Mouse (Mus musculus) forebrain, embryonic 13.5 days (tissue): ENCODE measurements at regions not wholly inside any gene's neighbourhood (a gene's known extent, or its start where the extent isn't known, plus 50 kb on each side); places are given as distances from the start of the nearest gene placed in this dataset.

Source experiments
- ATAC-seq: fragments of 200-750 bp; cut with Nextera tagmentation; 2 replicates; pipeline ENCODE4 v1.8.0; 2017
- H3K27ac ChIP-seq: fragments of 300-500 bp; sonication (generic); 2 replicates; pipeline ENCODE4 v1.5.1; 2015; ENCODE audit warnings: inconsistent platforms, mild to moderate bottlenecking, moderate library complexity
- H3K27me3 ChIP-seq: fragments of 300-500 bp; sonication (generic); 2 replicates; pipeline ENCODE4 v1.6.1; 2015; ENCODE audit warnings: mild to moderate bottlenecking, inconsistent platforms
- H3K36me3 ChIP-seq: fragments of 300-500 bp; sonication (generic); 2 replicates; pipeline ENCODE4 v1.6.1; 2015; ENCODE audit warnings: mild to moderate bottlenecking, inconsistent platforms; ENCODE audit not compliant: poor library complexity, severe bottlenecking
- H3K4me1 ChIP-seq: fragments of 300-500 bp; sonication (generic); 2 replicates; pipeline ENCODE4 v1.6.1; 2015; ENCODE audit warnings: inconsistent platforms
- H3K4me2 ChIP-seq: fragments of 300-500 bp; sonication (generic); 2 replicates; pipeline ENCODE4 v1.6.1; 2015; ENCODE audit warnings: inconsistent platforms, mild to moderate bottlenecking, moderate library complexity
- H3K4me3 ChIP-seq: fragments of 300-500 bp; sonication (generic); 2 replicates; pipeline ENCODE4 v1.5.1; 2015; ENCODE audit warnings: mild to moderate bottlenecking, inconsistent platforms
- H3K9ac ChIP-seq: fragments of 300-500 bp; sonication (generic); 2 replicates; pipeline ENCODE4 v1.6.1; 2015; ENCODE audit warnings: mild to moderate bottlenecking, inconsistent platforms
- H3K9me3 ChIP-seq: fragments of 300-500 bp; sonication (generic); replicated peaks from 2 replicates; pipeline ENCODE4 v1.6.1; 2016; ENCODE audit warnings: inconsistent platforms
- WGBS: fragments of 180-500 bp; shearing (Covaris S2); methylation state at CpG from one replicate; pipeline ENCODE4 v1.1.7; 2015; 5-methylcytosine and 5-hydroxymethylcytosine counted together

GRCm38 (mm10) chr8:25389371-25389855 is 565.2 kb upstream of the Adam5 start:
- Histone ChIP-seq H3K36me3 (no peaks in the 10 kb centered on the region), H3K4me1 (peaks cover 46% of the 10 kb centered on the region), H3K9ac (peak overlapping the region; percentile 28), H3K27ac (peak overlapping the region; percentile 57), H3K9me3 (no peaks in the 10 kb centered on the region), H3K27me3 (no peaks in the 10 kb centered on the region), H3K4me3 (no peak overlapping the region), H3K4me2 (peak overlapping the region; percentile 14; the same call in 1 of the 2 replicates)
- WGBS = 14% methylated on average over 10 of the region's 10 CpGs
- peak; percentile 19; the same call in 1 of the 2 replicates for ATAC-seq

DNA sequence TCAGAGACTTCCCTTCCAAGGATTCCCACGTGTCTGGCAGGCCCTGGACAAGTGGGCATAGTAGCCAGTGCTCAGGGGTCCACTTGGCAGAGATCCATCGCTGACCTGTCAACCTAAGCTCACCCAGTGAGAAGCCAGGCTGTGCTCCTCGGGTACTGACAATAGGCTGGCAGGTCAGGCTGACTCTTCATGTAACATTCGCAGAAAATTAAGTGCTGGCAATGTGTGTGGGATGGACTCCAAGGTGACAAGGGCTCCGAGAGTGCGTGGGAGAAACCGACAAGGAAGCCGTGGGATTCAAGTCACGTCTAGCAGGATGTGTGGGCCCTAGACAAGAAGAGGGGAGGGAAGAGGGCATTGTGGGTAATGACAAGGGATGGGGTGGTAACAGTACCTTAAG is 564.6 kb upstream of the Adam5 start:
- Histone ChIP-seq H3K27ac (no peak overlapping the region; the same call in 1 of the 2 replicates), H3K36me3 (no peaks in the 10 kb centered on the region), H3K9me3 (no peaks in the 10 kb centered on the region), H3K9ac (0 out of 2 replicates have a peak overlapping the region, but pooled peaks have one; percentile 28), H3K4me1 (peaks cover 46% of the 10 kb centered on the region), H3K27me3 (no peaks in the 10 kb centered on the region), H3K4me3 (no peak overlapping the region), H3K4me2 (no peak overlapping the region)
- WGBS = 53% methylated on average over 9 of the region's 9 CpGs
- no peak for ATAC-seq

DNA sequence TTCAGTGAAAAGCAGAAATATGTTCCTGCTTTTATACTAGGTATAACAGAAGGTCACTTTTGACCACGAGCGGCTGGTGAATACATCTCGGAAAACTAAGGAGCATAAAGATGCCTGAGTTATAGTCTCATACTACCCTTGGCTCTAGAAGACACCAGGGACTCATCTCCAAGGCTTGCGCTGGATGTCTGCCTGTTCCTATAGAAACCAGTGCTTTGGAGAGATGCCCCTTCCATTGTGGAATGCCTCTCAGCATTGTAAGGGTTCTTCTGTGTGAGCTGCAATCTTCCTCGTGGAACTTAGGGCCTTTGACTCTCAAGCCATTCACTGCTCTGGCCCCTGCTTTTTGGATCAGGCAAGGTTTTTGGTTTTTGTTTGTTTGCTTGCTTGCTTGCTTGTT is 561.0 kb upstream of the Adam5 start:
- no peak overlapping the region for H3K4me3 ChIP-seq
- H3K9ac ChIP-seq = no peak overlapping the region
- H3K4me2 ChIP-seq = no peak overlapping the region
- no peaks in the 10 kb centered on the region for H3K9me3 ChIP-seq
- 74% methylated on average over 5 of the region's 5 CpGs for WGBS
- no peak overlapping the region for H3K27ac ChIP-seq
- ATAC-seq = no peak
- H3K27me3 ChIP-seq = no peaks in the 10 kb centered on the region
- peaks cover 19% of the 10 kb centered on the region for H3K4me1 ChIP-seq
- H3K36me3 ChIP-seq = no peaks in the 10 kb centered on the region

GRCm38 (mm10) chr8:25384591-25384990 is 560.4 kb upstream of the Adam5 start:
- no peaks in the 10 kb centered on the region for H3K9me3 ChIP-seq
- WGBS = 78% methylated on average over 2 of the region's 2 CpGs
- H3K27me3 ChIP-seq = no peaks in the 10 kb centered on the region
- no peaks in the 10 kb centered on the region for H3K36me3 ChIP-seq
- no peak for ATAC-seq
- H3K4me1 ChIP-seq = peaks cover 13% of the 10 kb centered on the region
- no peak overlapping the region for H3K4me3 ChIP-seq
- H3K9ac ChIP-seq = no peak overlapping the region
- no peak overlapping the region for H3K4me2 ChIP-seq
- H3K27ac ChIP-seq = no peak overlapping the region

GRCm38 (mm10) chr8:25373276-25373675 is 549.1 kb upstream of the Adam5 start:
- Histone ChIP-seq H3K27me3 (no peaks in the 10 kb centered on the region), H3K4me3 (no peak overlapping the region), H3K4me2 (no peak overlapping the region), H3K4me1 (peaks cover 11% of the 10 kb centered on the region), H3K27ac (no peak overlapping the region), H3K9me3 (no peaks in the 10 kb centered on the region), H3K36me3 (no peaks in the 10 kb centered on the region), H3K9ac (no peak overlapping the region)
- ATAC-seq = no peak
- WGBS = 60% methylated on average over 8 of the region's 8 CpGs

GRCm38 (mm10) chr8:25370947-25371346 is 546.8 kb upstream of the Adam5 start:
- Histone ChIP-seq H3K27ac (no peak overlapping the region), H3K9me3 (no peaks in the 10 kb centered on the region), H3K27me3 (no peaks in the 10 kb centered on the region), H3K4me2 (no peak overlapping the region), H3K9ac (no peak overlapping the region), H3K36me3 (no peaks in the 10 kb centered on the region), H3K4me1 (peaks cover 23% of the 10 kb centered on the region), H3K4me3 (no peak overlapping the region)
- WGBS = 43% methylated on average over 10 of the region's 11 CpGs
- ATAC-seq = no peak

DNA sequence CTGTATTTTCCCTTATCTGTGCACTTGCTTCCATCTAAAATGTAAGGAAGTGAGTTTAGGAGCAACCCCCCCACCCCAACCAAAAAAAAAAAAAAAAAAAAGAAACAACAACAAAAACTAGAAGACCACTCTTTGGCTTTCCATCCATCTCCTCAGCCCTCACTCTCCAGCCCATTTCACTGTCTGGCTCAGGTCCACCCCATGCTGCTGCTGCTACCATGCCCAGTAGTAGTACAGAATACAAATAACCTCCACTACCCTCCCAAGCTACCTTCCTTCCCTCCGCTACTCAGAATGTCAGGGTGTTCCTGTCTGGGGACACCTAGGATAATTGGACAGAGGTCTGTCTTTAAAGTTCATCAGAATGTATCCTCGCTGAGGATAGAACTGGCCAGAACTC is 545.2 kb upstream of the Adam5 start:
- WGBS = 88% methylated on average over 2 of the region's 2 CpGs
- no peak overlapping the region for H3K4me3 ChIP-seq
- H3K4me2 ChIP-seq = no peak overlapping the region
- ATAC-seq = no peak
- H3K27ac ChIP-seq = no peak overlapping the region
- H3K4me1 ChIP-seq = peaks cover 23% of the 10 kb centered on the region
- no peaks in the 10 kb centered on the region for H3K9me3 ChIP-seq
- no peaks in the 10 kb centered on the region for H3K36me3 ChIP-seq
- H3K27me3 ChIP-seq = no peaks in the 10 kb centered on the region
- no peak overlapping the region for H3K9ac ChIP-seq

- Histone ChIP-seq H3K27ac (peak overlapping the region; percentile 73), H3K4me2 (peak overlapping the region; percentile 50), H3K36me3 (no peaks in the 10 kb centered on the region), H3K4me1 (peaks cover 23% of the 10 kb centered on the region), H3K9ac (peak overlapping the region; percentile 45), H3K27me3 (no peaks in the 10 kb centered on the region), H3K9me3 (no peaks in the 10 kb centered on the region), H3K4me3 (no peak overlapping the region)
- ATAC-seq = peak; percentile 79
- WGBS = 4% methylated on average over 11 of the region's 11 CpGs
Measured at GRCm38 (mm10) chr8:25368561-25369091, 544.5 kb upstream of the Adam5 start.

GRCm38 (mm10) chr8:25367806-25368549 is 543.8 kb upstream of the Adam5 start:
- peaks cover 19% of the 10 kb centered on the region for H3K4me1 ChIP-seq
- WGBS = 16% methylated on average over 15 of the region's 15 CpGs
- H3K4me2 ChIP-seq = peak overlapping the region; percentile 50
- peak; percentile 70 for ATAC-seq
- peak overlapping the region; percentile 73 for H3K27ac ChIP-seq
- H3K36me3 ChIP-seq = no peaks in the 10 kb centered on the region
- no peak overlapping the region for H3K4me3 ChIP-seq
- H3K27me3 ChIP-seq = no peaks in the 10 kb centered on the region
- H3K9ac ChIP-seq = peak overlapping the region; percentile 45
- no peaks in the 10 kb centered on the region for H3K9me3 ChIP-seq

DNA sequence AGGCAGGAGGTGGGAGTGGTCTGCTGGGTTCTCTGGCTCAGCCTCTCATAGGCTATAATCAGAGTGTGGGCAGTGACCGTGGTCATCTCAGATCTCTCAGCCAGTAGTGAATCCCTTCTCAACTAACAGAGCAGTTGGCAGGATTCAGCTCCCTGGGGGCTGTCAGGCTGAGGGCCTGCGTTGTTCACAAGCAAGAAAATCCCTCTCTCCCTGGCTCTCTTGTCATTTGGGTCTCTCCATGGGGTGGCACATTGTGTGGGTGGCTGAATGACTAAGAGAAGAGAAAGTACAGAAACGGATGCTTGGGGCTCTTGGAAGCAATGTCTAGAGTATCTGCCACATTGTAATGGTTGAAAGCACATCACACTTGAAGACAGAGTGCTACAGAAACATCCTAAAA is 542.0 kb upstream of the Adam5 start:
- no peaks in the 10 kb centered on the region for H3K36me3 ChIP-seq
- H3K9ac ChIP-seq = no peak overlapping the region
- no peak overlapping the region for H3K4me3 ChIP-seq
- no peaks in the 10 kb centered on the region for H3K27me3 ChIP-seq
- H3K4me2 ChIP-seq = no peak overlapping the region
- H3K27ac ChIP-seq = no peak overlapping the region
- H3K9me3 ChIP-seq = no peaks in the 10 kb centered on the region
- ATAC-seq = no peak
- peaks cover 19% of the 10 kb centered on the region for H3K4me1 ChIP-seq
- 14% methylated on average over 3 of the region's 3 CpGs for WGBS

DNA sequence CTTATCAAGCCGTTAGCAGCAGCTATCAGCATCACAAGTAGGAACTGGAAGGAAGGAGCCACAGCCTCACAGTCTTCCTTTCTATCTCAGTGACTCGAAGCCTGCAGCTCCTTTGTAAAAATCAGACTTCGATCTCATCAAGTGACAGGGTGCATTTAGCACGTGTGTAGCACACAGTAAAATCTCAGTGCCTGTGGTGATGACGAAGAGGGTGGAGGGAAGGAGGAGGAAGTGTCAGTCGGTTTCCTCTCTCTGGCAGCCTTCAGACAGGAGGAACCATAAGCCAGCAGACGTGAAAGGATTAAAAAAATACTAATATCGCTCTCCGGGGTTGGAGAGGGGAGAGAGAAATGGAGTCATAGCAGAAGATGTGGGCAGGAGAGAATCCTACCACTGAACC is 538.5 kb upstream of the Adam5 start:
- Histone ChIP-seq H3K9me3 (no peaks in the 10 kb centered on the region), H3K4me1 (0 out of 2 replicates have a peak, but pooled peaks cover 5% of the 10 kb centered on the region), H3K27ac (no peak overlapping the region), H3K9ac (no peak overlapping the region), H3K27me3 (no peaks in the 10 kb centered on the region), H3K4me3 (no peak overlapping the region), H3K4me2 (no peak overlapping the region), H3K36me3 (no peaks in the 10 kb centered on the region)
- 68% methylated on average over 9 of the region's 9 CpGs for WGBS
- ATAC-seq = peak; percentile 41; the same call in 1 of the 2 replicates

DNA sequence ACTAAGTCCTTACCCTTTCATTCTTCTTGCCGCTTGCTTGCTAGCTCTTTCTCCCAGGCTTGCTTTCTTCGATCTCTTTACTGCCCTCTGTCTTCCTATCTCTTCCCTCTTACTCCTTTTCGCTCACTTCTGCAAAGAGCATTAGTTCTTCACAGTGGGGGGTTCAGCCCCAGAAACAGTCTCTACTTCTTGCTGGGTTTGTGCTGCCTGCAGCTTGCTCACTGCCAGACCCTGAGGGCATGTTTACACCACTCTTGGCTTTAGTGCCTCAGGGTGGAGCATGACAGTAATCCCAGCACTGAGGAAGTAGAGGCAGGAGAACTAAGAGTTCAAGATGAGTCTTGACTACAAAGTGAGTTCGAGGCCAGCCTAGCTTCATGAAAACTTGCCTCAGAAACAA is 538.0 kb upstream of the Adam5 start:
- Histone ChIP-seq H3K4me2 (no peak overlapping the region), H3K4me3 (no peak overlapping the region), H3K9ac (no peak overlapping the region), H3K27me3 (no peaks in the 10 kb centered on the region), H3K9me3 (no peaks in the 10 kb centered on the region), H3K4me1 (0 out of 2 replicates have a peak, but pooled peaks cover under 1% of the 10 kb centered on the region), H3K27ac (no peak overlapping the region), H3K36me3 (no peaks in the 10 kb centered on the region)
- ATAC-seq = no peak
- WGBS = 69% methylated on average over 4 of the region's 4 CpGs
